Mouse (Mus musculus) forebrain, embryonic 14.5 days (tissue): ENCODE data around the gene Fam160a1. TPM values are rescaled to one million over a fixed set of nuclear protein-coding genes. Genes with fewer than 3 reads are reported as not detected.

Experiments
- ATAC-seq: fragments of 200-750 bp; cut with Nextera tagmentation; 2 replicates; pipeline ENCODE4 v1.8.0; 2017; ENCODE audit warnings: mild to moderate bottlenecking, moderate library complexity
- DNase-seq: peaks from one replicate; pipeline ENCODE4 v3.0.0-alpha.2; 2015; ENCODE audit warnings: low spot score
- H3K27ac ChIP-seq: fragments of 300-500 bp; sonication (generic); 2 replicates; pipeline ENCODE4 v1.5.1; 2014; ENCODE audit warnings: low read depth, mild to moderate bottlenecking, control low read depth, low read length, moderate library complexity
- H3K27me3 ChIP-seq: fragments of 300-500 bp; sonication (generic); replicated peaks from 2 replicates; pipeline ENCODE4 v1.6.1; 2014; ENCODE audit warnings: low read length, control low read depth, mixed read lengths; ENCODE audit not compliant: control insufficient read depth, insufficient read depth
- H3K36me3 ChIP-seq: fragments of 300-500 bp; sonication (generic); 2 replicates; pipeline ENCODE4 v1.6.1; 2014; ENCODE audit warnings: low read length, control low read depth; ENCODE audit not compliant: control insufficient read depth, insufficient read depth
- H3K4me1 ChIP-seq: fragments of 300-500 bp; sonication (generic); 2 replicates; pipeline ENCODE4 v1.6.1; 2014; ENCODE audit warnings: antibody characterized with exemption, low read length, control low read depth; ENCODE audit not compliant: control insufficient read depth, insufficient read depth
- H3K4me2 ChIP-seq: fragments of 300-500 bp; sonication (generic); 2 replicates; pipeline ENCODE4 v1.6.1; 2014; ENCODE audit warnings: mild to moderate bottlenecking, control low read depth, low read length
- H3K4me3 ChIP-seq: fragments of 300-500 bp; sonication (generic); 2 replicates; pipeline ENCODE4 v1.5.1; 2014; ENCODE audit warnings: low read depth, low read length, control low read depth
- H3K9ac ChIP-seq: fragments of 300-500 bp; sonication (generic); 2 replicates; pipeline ENCODE4 v1.6.1; 2014; ENCODE audit warnings: mild to moderate bottlenecking, low read length, control low read depth, moderate library complexity
- H3K9me3 ChIP-seq: fragments of 300-500 bp; sonication (generic); replicated peaks from 2 replicates; pipeline ENCODE4 v1.6.1; 2016; ENCODE audit warnings: low read length, control low read depth, mixed read lengths; ENCODE audit not compliant: control insufficient read depth
- WGBS: fragments of 180-500 bp; shearing (Covaris S2); extraction: QIAGEN DNeasy Blood & Tissue Kit; methylation state at CpG from one replicate; pipeline ENCODE4 v1.1.7; 2014; 5-methylcytosine and 5-hydroxymethylcytosine counted together
- polyA plus RNA-seq: library from polyadenylated mRNA; unstranded; fragments of >200 nt; fragmentation: Nextera tagmentation; extraction: Ambion mirVana; gene quantifications from 2 replicates; pipeline ENCODE4 v1.2.1, GENCODE M21; 2014

The Fam160a1 gene
- polyA plus RNA-seq, 1 experiment from 2014 or later, result 0.51 TPM

- WGBS, result 79% methylated on average over 4 of the region's 4 CpGs
- Histone ChIP-seq H3K27me3 (no peaks in the 10 kb centered on the region), H3K27ac (no peak overlapping the region), H3K9ac (no peak overlapping the region), H3K9me3 (no peaks in the 10 kb centered on the region), H3K4me3 (no peak overlapping the region), H3K36me3 (peaks cover 4% of the 10 kb centered on the region; the same call in 1 of the 2 replicates), H3K4me2 (no peak overlapping the region), H3K4me1 (no peaks in the 10 kb centered on the region)
- ATAC-seq (no peak), DNase-seq (no peak)
Measured at GRCm38 (mm10) chr3:85652727-85653665, 164.1 kb downstream of the Fam160a1 start.

GRCm38 (mm10) chr3:85649176-85649575 lies 167.9 kb downstream of the Fam160a1 start:
- WGBS, result 87% methylated on average over 4 of the region's 4 CpGs
- ATAC-seq (no peak), DNase-seq (no peak)
- no peaks in the 10 kb centered on the region for H3K27me3 ChIP-seq
- no peak overlapping the region for H3K4me3 ChIP-seq
- no peak overlapping the region for H3K27ac ChIP-seq
- H3K36me3 ChIP-seq, result 0 out of 2 replicates have a peak, but pooled peaks cover 4% of the 10 kb centered on the region
- H3K9ac ChIP-seq, result no peak overlapping the region
- H3K4me1 ChIP-seq, result no peaks in the 10 kb centered on the region
- H3K4me2 ChIP-seq, result no peak overlapping the region
- no peaks in the 10 kb centered on the region for H3K9me3 ChIP-seq

DNA sequence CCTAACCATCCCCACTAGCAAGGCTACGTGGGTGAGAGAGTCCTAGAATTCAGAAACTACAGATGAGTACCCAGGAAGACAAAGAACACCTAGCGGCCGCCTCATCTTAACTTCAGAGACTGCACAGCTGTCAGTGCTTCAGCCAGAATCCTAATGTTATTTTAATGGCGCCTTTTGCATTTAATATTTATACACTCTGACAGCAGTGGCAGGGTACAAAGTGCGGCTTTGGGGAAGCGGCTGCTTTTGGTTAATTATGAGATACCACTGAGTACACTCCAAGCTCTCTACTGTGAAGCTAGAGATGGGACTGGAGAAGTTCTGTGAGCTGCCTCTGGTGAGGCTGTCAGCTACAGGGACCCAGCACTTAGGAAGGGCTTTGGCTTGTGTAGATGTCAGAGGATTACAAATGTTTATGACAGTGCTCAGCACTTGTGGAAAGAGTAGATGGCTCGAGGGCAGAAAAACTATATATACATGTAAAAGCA lies 171.5 kb downstream of the Fam160a1 start:
- no peaks in the 10 kb centered on the region for H3K4me1 ChIP-seq
- no peak for DNase-seq
- H3K36me3 ChIP-seq, result no peaks in the 10 kb centered on the region
- WGBS, result 88% methylated on average over 7 of the region's 7 CpGs
- no peaks in the 10 kb centered on the region for H3K27me3 ChIP-seq
- no peak for ATAC-seq
- no peak overlapping the region for H3K27ac ChIP-seq
- H3K9ac ChIP-seq, result no peak overlapping the region
- H3K4me3 ChIP-seq, result no peak overlapping the region
- no peak overlapping the region for H3K4me2 ChIP-seq
- no peaks in the 10 kb centered on the region for H3K9me3 ChIP-seq

DNA sequence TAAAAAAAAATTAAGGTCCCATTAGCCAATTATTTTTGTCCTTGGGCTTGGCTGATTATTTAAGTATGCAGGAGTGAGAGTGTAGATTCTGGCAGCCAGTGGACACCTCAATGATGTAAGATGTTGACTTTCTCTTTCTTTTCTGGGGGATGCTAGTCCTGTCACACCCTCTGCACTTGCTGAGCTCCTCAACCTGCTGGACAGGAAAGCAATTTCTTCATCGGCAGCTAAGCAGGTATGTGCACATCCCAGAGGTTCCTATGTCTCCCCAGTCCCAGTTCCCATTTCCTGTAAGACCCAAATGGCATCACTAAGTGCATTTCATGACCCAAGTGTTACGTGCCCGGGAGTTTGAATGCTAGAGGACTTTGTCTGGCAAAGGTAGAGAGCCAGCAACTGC lies 172.3 kb downstream of the Fam160a1 start:
- DNase-seq, result no peak
- Histone ChIP-seq H3K9me3 (no peaks in the 10 kb centered on the region), H3K27ac (no peak overlapping the region), H3K4me3 (no peak overlapping the region), H3K36me3 (no peaks in the 10 kb centered on the region), H3K27me3 (no peaks in the 10 kb centered on the region), H3K9ac (no peak overlapping the region), H3K4me1 (no peaks in the 10 kb centered on the region), H3K4me2 (no peak overlapping the region)
- ATAC-seq, result no peak
- 95% methylated on average over 3 of the region's 3 CpGs for WGBS

- Histone ChIP-seq H3K27me3 (no peaks in the 10 kb centered on the region), H3K27ac (no peak overlapping the region), H3K4me1 (no peaks in the 10 kb centered on the region), H3K9me3 (no peaks in the 10 kb centered on the region), H3K4me2 (no peak overlapping the region), H3K9ac (no peak overlapping the region), H3K4me3 (no peak overlapping the region), H3K36me3 (no peaks in the 10 kb centered on the region)
- WGBS, result 82% methylated on average over 3 of the region's 3 CpGs
- DNase-seq, result no peak
- ATAC-seq, result no peak
Measured at GRCm38 (mm10) chr3:85641751-85642150, 175.3 kb downstream of the Fam160a1 start.

DNA sequence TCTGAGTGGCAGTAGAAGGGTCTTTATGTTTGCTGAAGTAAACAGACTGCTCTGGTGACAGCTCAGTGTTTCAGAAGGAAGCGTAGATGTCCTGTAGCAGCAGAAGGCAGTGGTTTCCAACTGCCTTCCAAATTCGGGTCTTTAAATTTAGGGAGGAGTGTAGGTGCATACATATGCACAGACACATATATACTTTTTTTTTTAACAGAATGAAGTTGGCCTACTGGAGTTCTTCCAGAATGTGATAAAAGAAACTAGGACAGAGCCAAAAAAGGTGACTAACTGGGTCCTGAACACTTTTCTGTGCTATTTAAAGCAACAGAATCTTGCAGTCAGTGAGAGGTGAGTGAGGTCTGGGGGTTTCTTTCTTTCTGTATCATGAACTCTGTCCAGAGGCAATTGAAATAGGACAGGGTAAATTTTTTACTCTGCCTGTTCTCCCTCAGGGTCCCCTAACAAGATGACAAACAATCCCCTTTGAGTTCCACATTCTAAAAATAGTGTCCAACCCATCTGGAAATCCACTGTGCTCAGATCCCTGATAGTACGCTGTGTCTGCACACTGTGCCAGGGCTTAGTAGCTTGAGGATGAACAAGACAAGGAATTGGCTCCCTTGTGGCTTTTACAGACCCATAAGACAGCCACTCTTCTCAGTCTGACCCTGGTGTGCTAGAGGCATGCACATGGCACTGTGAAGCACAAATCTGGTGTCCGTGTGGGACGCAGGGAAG lies 180.2 kb downstream of the Fam160a1 start:
- DNase-seq, result no peak
- H3K27ac ChIP-seq, result no peak overlapping the region
- H3K9me3 ChIP-seq, result no peaks in the 10 kb centered on the region
- ATAC-seq, result no peak
- no peaks in the 10 kb centered on the region for H3K4me1 ChIP-seq
- no peak overlapping the region for H3K4me3 ChIP-seq
- H3K4me2 ChIP-seq, result no peak overlapping the region
- H3K27me3 ChIP-seq, result no peaks in the 10 kb centered on the region
- H3K9ac ChIP-seq, result no peak overlapping the region
- 92% methylated on average over 5 of the region's 5 CpGs for WGBS
- H3K36me3 ChIP-seq, result no peaks in the 10 kb centered on the region

DNA sequence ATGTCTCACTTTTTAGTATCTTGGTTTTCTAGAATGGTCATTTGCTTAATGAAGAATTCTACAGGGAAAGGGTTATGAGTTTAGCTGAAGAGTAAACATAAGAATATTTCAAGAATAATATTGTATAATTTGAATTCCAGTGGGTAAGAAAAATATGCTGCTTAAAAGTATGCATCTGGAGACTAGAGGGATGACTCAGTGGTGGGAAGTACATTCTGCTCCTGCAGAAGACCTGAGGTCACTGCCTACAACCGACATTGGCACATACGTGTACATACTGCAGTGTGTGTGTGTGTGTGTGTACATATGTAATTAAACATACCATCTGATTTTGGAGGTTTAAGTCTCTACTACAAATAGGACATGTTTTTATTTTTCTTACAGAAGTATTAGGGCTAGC lies 181.5 kb downstream of the Fam160a1 start:
- ATAC-seq, result no peak
- WGBS, result 98% methylated on average over 2 of the region's 2 CpGs

GRCm38 (mm10) chr3:85635126-85635419 lies 182.0 kb downstream of the Fam160a1 start:
- WGBS, result 80% methylated on average over 2 of the region's 2 CpGs
- H3K9ac ChIP-seq, result no peak overlapping the region
- ATAC-seq, result no peak

More for the DNA sequence above, 181.5 kb downstream of the Fam160a1 start:
- Histone ChIP-seq H3K36me3 (no peaks in the 10 kb centered on the region), H3K4me2 (no peak overlapping the region), H3K4me1 (no peaks in the 10 kb centered on the region), H3K9ac (no peak overlapping the region), H3K27ac (no peak overlapping the region), H3K9me3 (no peaks in the 10 kb centered on the region), H3K27me3 (no peaks in the 10 kb centered on the region), H3K4me3 (no peak overlapping the region)
- no peak for DNase-seq

More at GRCm38 (mm10) chr3:85635126-85635419, 182.0 kb downstream of the Fam160a1 start:
- Histone ChIP-seq H3K4me2 (no peak overlapping the region), H3K27me3 (no peaks in the 10 kb centered on the region), H3K36me3 (no peaks in the 10 kb centered on the region), H3K9me3 (no peaks in the 10 kb centered on the region), H3K4me1 (no peaks in the 10 kb centered on the region), H3K4me3 (no peak overlapping the region), H3K27ac (no peak overlapping the region)
- DNase-seq, result no peak
